Mouse (Mus musculus) monocyte, adult 5-6 weeks (primary cell): Measurements from ENCODE around the gene Aup1. TPM values are rescaled to one million over a fixed set of nuclear protein-coding genes. Genes with fewer than 3 reads are reported as not detected.

ENCODE experiments used
- ATAC-seq: fragments of 153-309, 156-312 bp; replicated peaks from 2 replicates; pipeline ENCODE4 v1.8.0; 2017; ENCODE audit warnings: mild to moderate bottlenecking; ENCODE audit not compliant: low TSS enrichment, insufficient number of reproducible peaks, severe bottlenecking, poor library complexity, low FRiP score
- total RNA-seq: library from RNA; stranded (forward); fragments of 200-1000, 200-491, 200-594 nt; gene quantifications from 3 replicates; pipeline ENCODE4 v1.2.3, GENCODE M21; 2017

Aup1 gene
- total RNA-seq, 1 experiment from 2014 or later = 187 TPM

DNA sequence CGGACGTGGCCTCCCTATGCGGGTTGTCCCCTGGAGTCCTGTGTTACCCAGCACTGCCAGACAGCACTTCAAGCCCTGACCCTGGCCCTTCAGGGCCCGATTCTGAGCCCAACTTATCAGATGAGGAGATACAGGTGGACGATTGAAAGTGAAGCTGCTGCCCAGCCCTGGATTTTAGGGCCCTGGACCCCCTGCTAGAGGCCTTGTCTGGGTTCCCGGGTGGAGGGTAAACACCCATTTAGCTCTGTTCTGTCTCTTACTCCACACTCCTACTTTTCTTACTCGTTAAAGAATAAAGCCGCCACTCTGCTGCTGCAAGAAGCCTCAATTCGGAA, 33.6 kb downstream of the Aup1 start:
- ATAC-seq = no peak

DNA sequence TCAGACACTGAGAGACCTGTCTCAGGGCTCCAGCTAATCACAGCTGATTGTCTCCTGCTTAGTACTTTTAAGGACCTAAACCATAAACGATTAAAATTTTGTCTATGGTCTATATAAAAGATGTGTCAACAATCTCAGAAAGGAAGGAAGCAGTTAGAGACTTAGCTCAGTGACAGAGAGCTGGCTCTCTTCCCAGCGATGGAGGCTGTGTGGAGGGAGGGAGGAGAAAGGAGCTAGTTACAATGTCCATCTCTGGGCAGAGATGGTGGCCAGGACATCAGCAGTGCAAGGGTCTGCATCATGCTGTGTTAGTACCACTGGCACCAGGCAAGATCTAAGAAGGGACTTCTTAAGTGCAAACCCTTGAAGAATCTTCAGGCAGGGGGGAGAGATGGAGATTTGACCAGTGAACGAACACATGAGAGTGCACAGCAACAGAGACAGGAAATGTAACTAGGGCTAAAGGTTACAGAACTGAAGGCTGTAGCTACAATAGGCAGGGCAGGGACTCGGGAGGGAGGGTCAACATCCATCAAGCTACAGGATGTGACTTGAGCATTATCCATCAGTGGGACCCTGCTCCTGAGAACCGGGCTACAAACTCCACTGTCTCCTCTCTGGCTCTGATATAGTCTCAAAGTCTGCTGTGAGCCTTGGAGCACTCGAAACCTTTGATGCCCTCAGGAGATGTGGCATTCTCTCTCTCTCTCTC, 38.3 kb downstream of the Aup1 start:
- no peak for ATAC-seq

DNA sequence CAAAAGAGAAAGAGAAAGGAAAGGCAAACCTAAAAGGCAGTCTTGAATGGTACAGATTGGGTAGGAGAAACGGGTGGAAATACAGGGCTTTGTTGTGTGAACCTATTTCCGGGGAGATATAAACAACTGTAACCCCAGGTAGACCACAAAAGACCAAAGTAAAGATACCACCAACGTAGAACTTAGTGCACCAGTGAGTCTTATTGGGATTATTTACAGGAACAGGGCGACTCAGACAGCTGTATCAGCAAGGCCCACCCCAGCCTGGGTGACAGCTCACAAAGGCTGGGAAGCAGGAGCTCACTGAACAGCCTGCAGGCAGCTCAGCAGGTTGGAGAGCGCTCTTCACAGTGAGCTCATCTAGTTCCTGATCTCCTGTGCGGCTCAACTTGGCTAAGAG, 41.6 kb downstream of the Aup1 start:
- no peak for ATAC-seq

DNA sequence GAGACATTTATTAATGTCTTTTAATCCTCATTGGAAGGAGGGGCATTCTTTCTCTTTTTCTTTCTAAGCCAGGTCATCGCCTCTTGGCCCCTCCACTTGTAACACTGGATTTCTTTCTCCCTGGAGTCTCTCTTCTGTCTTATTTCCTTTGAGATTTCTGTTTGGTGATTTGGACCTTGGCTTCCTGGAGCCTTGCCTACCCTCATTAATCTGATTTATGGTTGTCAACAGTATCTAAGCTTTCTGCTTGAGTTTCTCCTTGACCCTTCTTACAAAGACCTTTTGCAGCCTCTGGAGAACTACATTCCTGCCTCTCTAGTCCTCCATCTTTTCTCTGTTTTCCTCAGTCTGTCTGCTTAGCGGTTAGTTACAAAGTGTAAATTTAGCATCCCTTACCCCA, 44.1 kb downstream of the Aup1 start:
- no peak for ATAC-seq

DNA sequence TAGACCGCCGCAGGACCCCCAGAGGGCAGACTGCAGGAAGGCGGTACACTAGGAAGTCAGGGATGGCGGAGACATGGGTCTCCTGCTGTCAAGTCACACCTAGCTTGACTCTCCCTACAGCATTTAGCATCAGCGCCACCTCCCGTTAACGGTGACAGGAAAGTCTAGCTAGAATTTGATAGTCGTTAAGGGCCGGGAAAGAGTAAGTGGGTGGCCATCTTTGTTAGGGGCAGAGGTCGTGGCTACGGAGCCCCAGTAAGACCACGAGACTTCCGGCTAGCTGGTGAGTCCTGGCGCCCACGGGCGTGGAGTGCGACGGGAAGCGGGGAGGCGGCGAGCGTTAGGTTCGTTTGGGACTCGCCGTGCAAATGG, 47.0 kb downstream of the Aup1 start, which contains the start of the genes Ccdc142 and Gm42688:
Ccdc142 (plus strand) TSS at position 286 of the 372 bp plus-strand sequence.
Gm42688 (plus strand) TSS at position 302 of the 372 bp plus-strand sequence.
- ATAC-seq = peak; percentile 95

DNA sequence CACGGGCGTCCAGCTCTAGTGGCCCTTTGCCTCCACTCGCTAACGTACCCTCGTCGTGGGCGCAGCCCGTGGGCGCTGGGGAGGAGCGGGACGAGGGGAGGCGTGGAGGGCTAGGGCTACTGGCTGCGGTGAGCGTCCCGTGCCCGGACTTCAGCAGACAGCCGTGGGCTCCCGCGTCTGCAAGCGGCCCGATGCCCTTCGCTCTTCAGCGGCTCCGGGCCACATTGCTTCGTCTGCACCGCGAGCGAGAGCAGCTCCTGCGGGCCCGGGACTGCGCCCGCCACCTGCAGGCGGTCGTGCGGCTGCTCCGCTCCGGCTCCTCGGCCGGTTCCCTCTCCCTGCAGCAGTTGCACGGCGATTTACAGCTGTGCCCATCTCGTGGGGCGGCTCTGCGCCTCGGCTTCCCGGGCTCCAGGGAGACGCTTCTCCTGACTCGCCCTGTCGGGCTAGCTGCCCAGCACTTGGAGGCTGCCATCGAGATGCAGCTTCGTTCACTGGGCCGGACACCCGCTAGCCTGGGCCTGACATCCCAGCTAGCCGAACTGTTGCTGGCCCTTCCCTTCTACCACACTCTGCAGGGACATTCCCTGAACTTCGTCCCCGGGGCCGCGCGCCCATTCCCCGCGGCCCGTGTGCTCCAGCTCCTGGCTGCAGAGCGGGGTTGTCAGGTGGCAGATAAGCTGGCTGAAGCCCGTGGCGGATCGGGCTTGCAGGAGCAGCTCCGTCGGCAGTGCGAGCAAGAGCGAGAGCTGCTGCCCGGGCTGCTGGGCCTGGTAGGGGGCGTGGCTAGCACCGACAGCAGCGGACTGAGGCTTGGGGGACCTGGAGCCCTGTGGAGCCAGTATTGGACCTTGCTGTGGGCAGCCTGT, 47.6 kb downstream of the Aup1 start:
- peak; percentile 10 for ATAC-seq

DNA sequence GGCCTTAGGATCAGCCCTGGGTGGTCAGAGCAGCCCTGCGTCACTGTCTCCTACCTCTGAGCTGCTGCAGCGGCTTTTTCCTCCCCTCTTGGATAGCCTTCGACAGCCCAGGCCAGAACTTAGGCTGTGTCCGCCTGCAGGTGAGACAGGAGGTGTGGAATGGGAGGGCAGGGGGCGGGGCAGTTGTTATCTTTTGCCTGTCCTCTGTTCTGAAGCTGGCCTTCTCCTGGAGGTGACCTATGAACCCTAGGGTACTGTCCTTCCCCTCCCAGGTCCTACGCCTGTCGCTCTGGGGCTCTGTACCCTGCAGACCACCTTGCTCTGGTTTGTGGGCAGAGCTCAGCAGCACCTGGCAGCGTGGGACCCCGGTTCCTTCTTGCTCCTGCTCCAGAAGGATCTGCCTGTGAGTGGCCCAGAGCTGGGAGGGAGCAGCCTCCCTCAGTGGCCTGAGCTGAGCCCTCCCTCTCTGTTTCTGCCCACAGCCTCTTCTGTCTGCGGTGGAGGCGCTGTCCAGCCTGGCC, 48.9 kb downstream of the Aup1 start:
- no peak for ATAC-seq

DNA sequence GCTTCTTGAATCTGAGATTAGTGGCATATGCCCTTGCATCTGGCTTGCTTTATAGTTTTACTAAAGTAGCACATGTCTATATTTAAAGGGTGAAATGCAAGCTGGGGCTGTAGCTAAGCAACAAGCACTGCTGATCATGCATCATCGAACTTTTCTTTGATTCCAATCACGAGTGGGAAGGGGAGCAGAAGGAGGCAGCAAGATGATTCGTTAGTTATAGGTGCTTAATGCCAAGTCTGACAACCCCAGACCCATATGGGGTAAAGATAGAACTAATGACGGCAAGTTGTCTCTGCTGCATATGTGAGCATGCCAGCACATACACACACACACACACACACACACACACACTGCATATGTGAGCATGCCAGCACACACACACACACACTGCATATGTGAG, 49.8 kb downstream of the Aup1 start:
- no peak for ATAC-seq

Other genes starting within 250 kb of the Aup1 start
- not detected in 3 replicates for gene Sema4f, start 114.8 kb upstream of the Aup1 start, total RNA-seq
- 1.8 TPM in 1 of 3 replicates, not detected in the others for gene M1ap, start 107.6 kb upstream of the Aup1 start, total RNA-seq
- 36.6 to 44.9 TPM (median 43.6 TPM) in 3 replicates for gene Dok1, start 21.1 kb upstream of the Aup1 start, total RNA-seq
- 2.3 to 10.2 TPM (median 4.2 TPM) in 3 replicates for gene Loxl3, start 20.3 kb upstream of the Aup1 start, total RNA-seq
- gene Htra2, start 752 bp downstream of the Aup1 start, total RNA-seq = 81.4 to 125 TPM (median 105 TPM) in 3 replicates
- 0.21 to 3.8 TPM (median 2.6 TPM) in 3 replicates for gene Dqx1, start 3.3 kb downstream of the Aup1 start, total RNA-seq
- gene Tlx2, start 15.8 kb downstream of the Aup1 start, total RNA-seq = not detected in 3 replicates
- gene Pcgf1, start 23.3 kb downstream of the Aup1 start, total RNA-seq = 2.0 to 13.5 TPM (median 6.9 TPM) in 3 replicates
- not detected in 3 replicates for gene Lbx2, start 31.8 kb downstream of the Aup1 start, total RNA-seq
- 0.48 to 12.5 TPM (median 1.5 TPM) in 3 replicates for gene Ccdc142, start 47.1 kb downstream of the Aup1 start, total RNA-seq
- 2.5 to 5.5 TPM (median 2.6 TPM) in 3 replicates for gene Gm42688, start 47.1 kb downstream of the Aup1 start, total RNA-seq
- gene Mrpl53, start 54.5 kb downstream of the Aup1 start, total RNA-seq = 4.4 to 38.2 TPM (median 19.3 TPM) in 3 replicates
- 24.8 to 42.1 TPM (median 28.8 TPM) in 3 replicates for gene Mogs, start 61.0 kb downstream of the Aup1 start, total RNA-seq
- 45.0 to 60.1 TPM (median 53.4 TPM) in 3 replicates for gene Wbp1, start 67.0 kb downstream of the Aup1 start, total RNA-seq
- 25.0 to 53.9 TPM (median 41.3 TPM) in 3 replicates for gene Ino80b, start 70.9 kb downstream of the Aup1 start, total RNA-seq
- 0.96 to 2.7 TPM (median 1.0 TPM) in 3 replicates for gene Rtkn, start 80.9 kb downstream of the Aup1 start, total RNA-seq
- gene Wdr54, start 101.9 kb downstream of the Aup1 start, total RNA-seq = 0.11 to 0.29 TPM in 2 of 3 replicates, not detected in the other
- 0.48 TPM in 1 of 3 replicates, not detected in the others for gene 1700003E16Rik, start 101.9 kb downstream of the Aup1 start, total RNA-seq
- 39.1 to 65.9 TPM (median 51.0 TPM) in 3 replicates for gene Dctn1, start 111.4 kb downstream of the Aup1 start, total RNA-seq
- gene Slc4a5, start 165.3 kb downstream of the Aup1 start, total RNA-seq = not detected in 3 replicates